Mouse (Mus musculus): Measurements from ENCODE around the gene Fryl. TPM values are rescaled to one million over a fixed set of nuclear protein-coding genes. Genes with fewer than 3 reads are reported as not detected.

Gene Fryl
- polyA plus RNA-seq, 1 experiment from 2014 or later = 32.4 TPM

GRCm38 (mm10) chr5:73219716-73220115 is 36.7 kb downstream of the Fryl start:
- 87% methylated on average over 3 of the region's 3 CpGs for WGBS
- Histone ChIP-seq H3K36me3 (ENCODE audit: control insufficient read depth, insufficient read depth, low read length) (peaks cover 12% of the 10 kb centered on the region; the same call in 1 of the 2 replicates), H3K27ac (ENCODE audit: low read depth, low read length) (no peak overlapping the region), H3K27me3 (replicated peaks; ENCODE audit: control insufficient read depth, insufficient read depth, low read length) (no peaks in the 10 kb centered on the region), H3K9me3 (replicated peaks; ENCODE audit: control insufficient read depth, low read length) (no peaks in the 10 kb centered on the region), H3K4me2 (ENCODE audit: low read length) (no peak overlapping the region), H3K4me1 (ENCODE audit: control insufficient read depth, insufficient read depth, low read length) (no peaks in the 10 kb centered on the region), H3K4me3 (ENCODE audit: low read depth, low read length) (no peak overlapping the region), H3K9ac (ENCODE audit: low read length) (no peak overlapping the region)
- ATAC-seq (no peak), DNase-seq (ENCODE audit: low spot score) (no peak)

DNA sequence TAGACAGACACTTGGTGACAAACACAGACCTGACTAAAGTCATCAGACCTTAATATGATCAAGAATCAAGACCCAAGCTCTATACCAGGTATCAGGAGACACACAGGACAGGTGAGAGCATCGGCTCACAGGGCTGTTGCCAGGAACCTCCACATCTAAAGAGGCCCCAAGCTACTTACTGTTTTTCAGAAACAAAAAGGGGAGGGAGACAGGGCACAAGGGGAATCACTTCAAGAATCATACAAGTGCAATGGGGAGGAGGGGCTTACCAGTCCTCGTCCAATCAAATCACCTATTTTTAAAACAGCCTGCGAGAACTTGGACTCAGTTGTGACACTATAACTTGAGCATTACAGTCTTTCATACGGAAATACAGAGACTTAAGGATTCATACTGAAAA is 38.4 kb downstream of the Fryl start:
- H3K9ac ChIP-seq (ENCODE audit: low read length) = no peak overlapping the region
- no peak overlapping the region for H3K4me3 ChIP-seq (ENCODE audit: low read depth, low read length)
- ATAC-seq (no peak), DNase-seq (ENCODE audit: low spot score) (no peak)
- H3K9me3 ChIP-seq (replicated peaks; ENCODE audit: control insufficient read depth, low read length) = no peaks in the 10 kb centered on the region
- no peaks in the 10 kb centered on the region for H3K4me1 ChIP-seq (ENCODE audit: control insufficient read depth, insufficient read depth, low read length)
- H3K4me2 ChIP-seq (ENCODE audit: low read length) = no peak overlapping the region
- no peak overlapping the region for H3K27ac ChIP-seq (ENCODE audit: low read depth, low read length)
- peaks cover 12% of the 10 kb centered on the region; the same call in 1 of the 2 replicates for H3K36me3 ChIP-seq (ENCODE audit: control insufficient read depth, insufficient read depth, low read length)
- 86% methylated on average over 4 of the region's 4 CpGs for WGBS
- no peaks in the 10 kb centered on the region for H3K27me3 ChIP-seq (replicated peaks; ENCODE audit: control insufficient read depth, insufficient read depth, low read length)

GRCm38 (mm10) chr5:73217116-73217515 is 39.3 kb downstream of the Fryl start:
- H3K27ac ChIP-seq (ENCODE audit: low read depth, low read length) = no peak overlapping the region
- H3K4me1 ChIP-seq (ENCODE audit: control insufficient read depth, insufficient read depth, low read length) = no peaks in the 10 kb centered on the region
- no peak overlapping the region for H3K9ac ChIP-seq (ENCODE audit: low read length)
- WGBS = 89% methylated on average over 1 of the region's 1 CpGs
- H3K4me2 ChIP-seq (ENCODE audit: low read length) = no peak overlapping the region
- H3K27me3 ChIP-seq (replicated peaks; ENCODE audit: control insufficient read depth, insufficient read depth, low read length) = no peaks in the 10 kb centered on the region
- H3K36me3 ChIP-seq (ENCODE audit: control insufficient read depth, insufficient read depth, low read length) = peaks cover 12% of the 10 kb centered on the region; the same call in 1 of the 2 replicates
- no peak overlapping the region for H3K4me3 ChIP-seq (ENCODE audit: low read depth, low read length)
- H3K9me3 ChIP-seq (replicated peaks; ENCODE audit: control insufficient read depth, low read length) = no peaks in the 10 kb centered on the region
- no peak for DNase-seq (ENCODE audit: low spot score)
- no peak for ATAC-seq

- no peak overlapping the region for H3K9ac ChIP-seq (ENCODE audit: low read length)
- no peak overlapping the region for H3K4me2 ChIP-seq (ENCODE audit: low read length)
- H3K27ac ChIP-seq (ENCODE audit: low read depth, low read length) = no peak overlapping the region
- no peak for ATAC-seq
- peaks cover 12% of the 10 kb centered on the region; the same call in 1 of the 2 replicates for H3K36me3 ChIP-seq (ENCODE audit: control insufficient read depth, insufficient read depth, low read length)
- no peak overlapping the region for H3K4me3 ChIP-seq (ENCODE audit: low read depth, low read length)
- DNase-seq (ENCODE audit: low spot score) = no peak
- H3K9me3 ChIP-seq (replicated peaks; ENCODE audit: control insufficient read depth, low read length) = no peaks in the 10 kb centered on the region
- 91% methylated on average over 9 of the region's 9 CpGs for WGBS
- no peaks in the 10 kb centered on the region for H3K4me1 ChIP-seq (ENCODE audit: control insufficient read depth, insufficient read depth, low read length)
- H3K27me3 ChIP-seq (replicated peaks; ENCODE audit: control insufficient read depth, insufficient read depth, low read length) = no peaks in the 10 kb centered on the region
Measured at GRCm38 (mm10) chr5:73216014-73216413, 40.4 kb downstream of the Fryl start.

DNA sequence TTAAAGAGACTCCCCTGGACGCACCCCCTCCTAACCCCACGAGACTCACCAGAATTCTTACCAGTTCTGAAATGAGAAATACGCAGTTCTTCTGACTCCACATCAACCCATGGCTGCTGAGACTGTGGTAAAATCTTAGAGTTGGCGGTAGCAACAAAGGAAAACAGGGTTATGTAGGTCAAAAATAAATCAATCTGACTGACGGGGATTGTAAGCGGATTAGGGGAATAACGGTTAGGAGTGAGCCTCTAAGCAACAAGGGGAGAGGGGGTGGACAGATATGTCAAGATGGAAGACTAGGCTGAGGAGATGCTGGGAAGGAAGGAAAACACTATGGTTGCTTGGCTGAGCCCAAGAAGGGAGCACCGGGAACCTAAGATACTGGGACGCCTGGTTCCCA is 44.0 kb downstream of the Fryl start:
- Histone ChIP-seq H3K9me3 (replicated peaks; ENCODE audit: control insufficient read depth, low read length) (no peaks in the 10 kb centered on the region), H3K27me3 (replicated peaks; ENCODE audit: control insufficient read depth, insufficient read depth, low read length) (no peaks in the 10 kb centered on the region), H3K4me3 (ENCODE audit: low read depth, low read length) (no peak overlapping the region), H3K9ac (ENCODE audit: low read length) (no peak overlapping the region), H3K27ac (ENCODE audit: low read depth, low read length) (no peak overlapping the region), H3K4me1 (ENCODE audit: control insufficient read depth, insufficient read depth, low read length) (peaks cover 18% of the 10 kb centered on the region; the same call in 1 of the 2 replicates), H3K4me2 (ENCODE audit: low read length) (no peak overlapping the region), H3K36me3 (ENCODE audit: control insufficient read depth, insufficient read depth, low read length) (no peaks in the 10 kb centered on the region)
- 90% methylated on average over 9 of the region's 9 CpGs for WGBS
- ATAC-seq = no peak
- DNase-seq (ENCODE audit: low spot score) = no peak

GRCm38 (mm10) chr5:73211961-73212360 is 44.5 kb downstream of the Fryl start:
- peaks cover 18% of the 10 kb centered on the region; the same call in 1 of the 2 replicates for H3K4me1 ChIP-seq (ENCODE audit: control insufficient read depth, insufficient read depth, low read length)
- no peak overlapping the region for H3K9ac ChIP-seq (ENCODE audit: low read length)
- H3K9me3 ChIP-seq (replicated peaks; ENCODE audit: control insufficient read depth, low read length) = no peaks in the 10 kb centered on the region
- no peak overlapping the region for H3K4me3 ChIP-seq (ENCODE audit: low read depth, low read length)
- H3K27ac ChIP-seq (ENCODE audit: low read depth, low read length) = no peak overlapping the region
- DNase-seq (ENCODE audit: low spot score) = no peak
- no peaks in the 10 kb centered on the region for H3K36me3 ChIP-seq (ENCODE audit: control insufficient read depth, insufficient read depth, low read length)
- H3K4me2 ChIP-seq (ENCODE audit: low read length) = no peak overlapping the region
- ATAC-seq = no peak
- 88% methylated on average over 15 of the region's 15 CpGs for WGBS
- H3K27me3 ChIP-seq (replicated peaks; ENCODE audit: control insufficient read depth, insufficient read depth, low read length) = no peaks in the 10 kb centered on the region

DNA sequence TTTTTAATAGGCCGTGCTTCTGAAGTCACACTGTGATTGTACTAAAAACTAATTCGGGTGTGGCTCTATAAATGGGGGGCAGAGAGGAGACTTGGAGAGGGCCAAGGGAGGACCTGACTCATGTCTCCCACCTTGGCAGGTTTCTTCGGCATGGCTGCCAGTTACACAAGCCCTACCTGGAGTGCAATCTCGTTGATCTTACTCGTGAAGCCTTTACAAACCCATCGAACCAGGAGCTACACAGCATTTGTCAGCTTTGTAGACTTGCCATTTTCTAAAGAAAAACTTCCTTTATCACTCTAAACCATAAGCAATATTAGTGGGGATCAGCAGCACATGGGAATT is 45.5 kb downstream of the Fryl start:
- no peak overlapping the region for H3K9ac ChIP-seq (ENCODE audit: low read length)
- H3K27ac ChIP-seq (ENCODE audit: low read depth, low read length) = no peak overlapping the region
- H3K4me1 ChIP-seq (ENCODE audit: control insufficient read depth, insufficient read depth, low read length) = peaks cover 18% of the 10 kb centered on the region; the same call in 1 of the 2 replicates
- no peaks in the 10 kb centered on the region for H3K9me3 ChIP-seq (replicated peaks; ENCODE audit: control insufficient read depth, low read length)
- ATAC-seq (no peak), DNase-seq (ENCODE audit: low spot score) (no peak)
- H3K4me2 ChIP-seq (ENCODE audit: low read length) = no peak overlapping the region
- no peaks in the 10 kb centered on the region for H3K27me3 ChIP-seq (replicated peaks; ENCODE audit: control insufficient read depth, insufficient read depth, low read length)
- no peak overlapping the region for H3K4me3 ChIP-seq (ENCODE audit: low read depth, low read length)
- no peaks in the 10 kb centered on the region for H3K36me3 ChIP-seq (ENCODE audit: control insufficient read depth, insufficient read depth, low read length)
- 89% methylated on average over 6 of the region's 6 CpGs for WGBS

DNA sequence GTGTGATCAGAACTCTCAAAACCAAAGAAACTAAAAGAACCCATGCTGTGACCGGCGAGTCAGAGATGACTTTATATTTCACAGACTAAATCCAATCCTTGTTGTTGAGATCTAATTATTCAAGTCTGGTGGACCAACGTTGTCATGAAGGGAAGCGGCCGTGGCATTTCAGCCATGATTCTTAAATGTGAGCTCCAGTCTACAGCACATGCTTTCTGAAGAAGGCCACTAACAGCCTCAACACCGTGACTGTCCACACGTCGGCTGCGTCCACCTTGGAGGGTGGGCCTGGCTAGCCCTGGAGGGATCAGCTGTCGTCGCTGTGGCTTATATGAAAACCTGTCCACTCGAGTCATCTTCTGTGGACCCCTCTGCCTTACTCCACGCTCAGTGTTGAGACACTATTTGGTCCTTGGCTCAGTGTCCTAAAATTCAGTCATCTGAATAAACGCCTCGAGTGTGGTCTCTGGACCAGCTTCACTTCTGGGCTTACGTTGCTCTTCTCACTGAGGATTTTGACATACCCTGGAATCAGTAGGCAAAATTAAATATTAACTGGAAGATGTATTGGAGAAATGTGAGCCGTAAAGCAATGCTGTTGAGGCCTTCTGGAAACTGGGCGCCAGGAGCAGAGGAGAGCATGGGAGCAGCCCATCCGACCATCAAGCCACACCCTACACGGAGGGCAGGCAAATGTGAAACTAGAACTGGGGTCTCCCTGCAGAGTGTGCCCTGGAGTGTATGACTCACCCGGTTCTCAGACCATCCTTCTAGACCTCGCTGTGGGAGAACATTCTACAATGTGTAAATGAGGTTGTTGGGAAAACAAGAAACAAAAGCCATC is 46.1 kb downstream of the Fryl start:
- Histone ChIP-seq H3K9me3 (replicated peaks; ENCODE audit: control insufficient read depth, low read length) (no peaks in the 10 kb centered on the region), H3K4me2 (ENCODE audit: low read length) (no peak overlapping the region), H3K4me1 (ENCODE audit: control insufficient read depth, insufficient read depth, low read length) (peaks cover 18% of the 10 kb centered on the region; the same call in 1 of the 2 replicates), H3K9ac (ENCODE audit: low read length) (no peak overlapping the region), H3K27me3 (replicated peaks; ENCODE audit: control insufficient read depth, insufficient read depth, low read length) (no peaks in the 10 kb centered on the region), H3K27ac (ENCODE audit: low read depth, low read length) (peak overlapping the region; percentile 27; the same call in 1 of the 2 replicates), H3K36me3 (ENCODE audit: control insufficient read depth, insufficient read depth, low read length) (no peaks in the 10 kb centered on the region), H3K4me3 (ENCODE audit: low read depth, low read length) (no peak overlapping the region)
- DNase-seq (ENCODE audit: low spot score) (no peak), ATAC-seq (no peak)
- WGBS = 85% methylated on average over 22 of the region's 22 CpGs

Data from forebrain, embryonic 14.5 days (tissue).